Mouse (Mus musculus): ENCODE results near the gene Map3k5. TPM values are rescaled to one million over a fixed set of nuclear protein-coding genes. Genes with fewer than 3 reads are reported as not detected.

Gene Map3k5
- polyA plus RNA-seq, 1 experiment: 11.3 TPM

- WGBS: 45% methylated on average over 4 of the region's 4 CpGs
- no peaks in the 10 kb centered on the region for H3K27me3 ChIP-seq (replicated peaks; ENCODE audit: control insufficient read depth, insufficient read depth, low read length)
- no peaks in the 10 kb centered on the region for H3K36me3 ChIP-seq (ENCODE audit: control insufficient read depth, insufficient read depth, low read length)
- H3K4me1 ChIP-seq (ENCODE audit: control insufficient read depth, insufficient read depth, low read length): peaks cover 41% of the 10 kb centered on the region
- DNase-seq: peak; percentile 79
- no peak overlapping the region for H3K4me3 ChIP-seq (ENCODE audit: insufficient read depth, low read depth, low read length)
- H3K27ac ChIP-seq (ENCODE audit: insufficient read depth, low read depth, low read length): peak overlapping the region; percentile 46; the same call in 1 of the 2 replicates
- TF ChIP-seq POLR2A (IDR thresholded peaks at IDR 0.05; ENCODE audit: low read depth, low read length): no peak
- TF ChIP-seq CTCF (conservative IDR thresholded peaks at IDR 0.05; ENCODE audit: insufficient read depth, insufficient read length, low read depth, low read length): no peak
Observed at GRCm38 (mm10) chr10:20184326-20184725, 250.1 kb downstream of the Map3k5 start.

GRCm38 (mm10) chr10:20185264-20185663 lies 251.0 kb downstream of the Map3k5 start:
- Histone ChIP-seq H3K27ac (ENCODE audit: insufficient read depth, low read depth, low read length) (peak overlapping the region; percentile 15), H3K36me3 (ENCODE audit: control insufficient read depth, insufficient read depth, low read length) (no peaks in the 10 kb centered on the region), H3K27me3 (replicated peaks; ENCODE audit: control insufficient read depth, insufficient read depth, low read length) (no peaks in the 10 kb centered on the region), H3K4me1 (ENCODE audit: control insufficient read depth, insufficient read depth, low read length) (peaks cover 35% of the 10 kb centered on the region), H3K4me3 (ENCODE audit: insufficient read depth, low read depth, low read length) (no peak overlapping the region)
- DNase-seq: no peak
- 70% methylated on average over 4 of the region's 4 CpGs for WGBS
- TF ChIP-seq POLR2A (IDR thresholded peaks at IDR 0.05; ENCODE audit: low read depth, low read length) (no peak), CTCF (conservative IDR thresholded peaks at IDR 0.05; ENCODE audit: insufficient read depth, insufficient read length, low read depth, low read length) (no peak)

GRCm38 (mm10) chr10:20185806-20186205 lies 251.5 kb downstream of the Map3k5 start:
- no peak overlapping the region for H3K4me3 ChIP-seq (ENCODE audit: insufficient read depth, low read depth, low read length)
- WGBS: 76% methylated on average over 2 of the region's 2 CpGs
- no peak for DNase-seq
- no peak for TF ChIP-seq CTCF (conservative IDR thresholded peaks at IDR 0.05; ENCODE audit: insufficient read depth, insufficient read length, low read depth, low read length)
- TF ChIP-seq POLR2A (IDR thresholded peaks at IDR 0.05; ENCODE audit: low read depth, low read length): no peak
- no peaks in the 10 kb centered on the region for H3K27me3 ChIP-seq (replicated peaks; ENCODE audit: control insufficient read depth, insufficient read depth, low read length)
- H3K4me1 ChIP-seq (ENCODE audit: control insufficient read depth, insufficient read depth, low read length): peaks cover 30% of the 10 kb centered on the region
- H3K36me3 ChIP-seq (ENCODE audit: control insufficient read depth, insufficient read depth, low read length): no peaks in the 10 kb centered on the region
- peak overlapping the region; percentile 65 for H3K27ac ChIP-seq (ENCODE audit: insufficient read depth, low read depth, low read length)

GRCm38 (mm10) chr10:20186800-20187273 lies 252.6 kb downstream of the Map3k5 start:
- Histone ChIP-seq H3K4me1 (ENCODE audit: control insufficient read depth, insufficient read depth, low read length) (peaks cover 21% of the 10 kb centered on the region; the same call in 1 of the 2 replicates), H3K36me3 (ENCODE audit: control insufficient read depth, insufficient read depth, low read length) (no peaks in the 10 kb centered on the region), H3K27ac (ENCODE audit: insufficient read depth, low read depth, low read length) (peak overlapping the region; percentile 39; the same call in 1 of the 2 replicates), H3K27me3 (replicated peaks; ENCODE audit: control insufficient read depth, insufficient read depth, low read length) (no peaks in the 10 kb centered on the region), H3K4me3 (ENCODE audit: insufficient read depth, low read depth, low read length) (no peak overlapping the region)
- TF ChIP-seq POLR2A (IDR thresholded peaks at IDR 0.05; ENCODE audit: low read depth, low read length): no peak
- TF ChIP-seq CTCF (conservative IDR thresholded peaks at IDR 0.05; ENCODE audit: insufficient read depth, insufficient read length, low read depth, low read length): 0 out of 2 replicates have a peak, but pooled peaks have one; percentile 28
- DNase-seq: peak; percentile 84
- 38% methylated on average over 5 of the region's 5 CpGs for WGBS

GRCm38 (mm10) chr10:20190139-20190747 lies 256.0 kb downstream of the Map3k5 start:
- DNase-seq: no peak
- Histone ChIP-seq H3K4me3 (ENCODE audit: insufficient read depth, low read depth, low read length) (no peak overlapping the region), H3K4me1 (ENCODE audit: control insufficient read depth, insufficient read depth, low read length) (peaks cover 8% of the 10 kb centered on the region; the same call in 1 of the 2 replicates), H3K27ac (ENCODE audit: insufficient read depth, low read depth, low read length) (no peak overlapping the region), H3K36me3 (ENCODE audit: control insufficient read depth, insufficient read depth, low read length) (no peaks in the 10 kb centered on the region), H3K27me3 (replicated peaks; ENCODE audit: control insufficient read depth, insufficient read depth, low read length) (no peaks in the 10 kb centered on the region)
- WGBS: 85% methylated on average over 6 of the region's 6 CpGs
- TF ChIP-seq POLR2A (IDR thresholded peaks at IDR 0.05; ENCODE audit: low read depth, low read length) (no peak), CTCF (conservative IDR thresholded peaks at IDR 0.05; ENCODE audit: insufficient read depth, insufficient read length, low read depth, low read length) (no peak)

Other genes starting within 250 kb of the Map3k5 start
- gene Il20ra, start 221.9 kb upstream of the Map3k5 start, polyA plus RNA-seq (2012; rRNA removed): 0.06 TPM in 1 of 2 replicates, not detected in the other
- gene Slc35d3, start 83.0 kb upstream of the Map3k5 start, polyA plus RNA-seq (2012; rRNA removed): 0.08 and 0.20 TPM in 2 replicates
- gene Pex7, start 26.8 kb upstream of the Map3k5 start, polyA plus RNA-seq (2012; rRNA removed): 87.4 and 90.9 TPM in 2 replicates
- gene Map7, start 214.0 kb downstream of the Map3k5 start, polyA plus RNA-seq (2012; rRNA removed): 30.0 and 31.6 TPM in 2 replicates